Mouse (Mus musculus): ENCODE results near the gene Med18.

DNA sequence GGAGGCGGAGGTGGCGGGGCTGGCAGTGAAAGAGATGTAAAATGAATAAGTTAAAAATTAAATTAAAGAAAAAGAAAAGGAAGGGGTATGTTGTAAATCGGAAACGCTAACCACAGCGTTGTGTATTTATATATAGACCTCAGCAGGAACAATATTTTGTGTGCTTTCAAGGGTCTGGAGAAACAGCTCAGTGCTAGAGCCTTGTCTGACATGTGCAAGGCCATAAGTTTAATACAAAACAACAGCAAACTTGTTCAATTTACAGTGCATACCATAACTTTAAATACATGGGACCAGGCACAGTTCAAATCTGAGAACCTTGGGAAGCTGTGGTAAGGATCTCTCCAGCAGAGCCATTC is 513 bp upstream of the Med18 start:
- TF ChIP-seq POLR2A (IDR thresholded peaks at IDR 0.05; ENCODE audit: low read depth, low read length): no peak
- no peak for TF ChIP-seq CTCF (IDR thresholded peaks at IDR 0.05; ENCODE audit: extremely low read depth, insufficient read depth, insufficient read length, insufficient replicate concordance)
